In the genomic region with DNA sequence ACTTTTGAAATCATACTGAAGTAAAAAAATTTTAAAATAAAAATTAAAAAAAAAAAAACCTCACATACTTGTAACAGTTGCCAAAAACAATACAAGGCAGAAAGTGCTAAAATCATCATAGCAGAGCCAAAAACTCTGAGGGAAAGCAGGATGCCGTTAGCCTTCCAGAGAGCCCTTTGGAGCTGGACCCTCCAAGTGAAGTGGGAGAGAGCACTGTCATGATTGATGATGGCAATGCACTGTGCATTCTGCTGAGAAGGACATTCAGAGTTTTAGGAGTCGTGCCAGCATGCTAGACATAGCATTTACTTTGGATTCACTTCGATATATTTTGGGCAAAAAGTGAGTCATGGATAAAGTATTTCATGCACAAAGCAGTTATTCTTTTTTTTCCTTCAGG, we compare ENCODE assay signal across 13 mouse cellular contexts.
A peak's percentile ranks its signal among the peaks of the same experiment; 100 is the strongest.
DNase-seq lines count a peak whose midpoint lies in the region; ATAC-seq and TF ChIP-seq lines count a peak whose summit lies in the region.
"Had no signal": no experiment of that assay in that cellular context is flagged by ENCODE, and none has a peak within 500 bp of the region (broad histone marks: within the 10 kb centered on the region; RNA-seq: fewer than 3 reads in every experiment).

No protein-coding gene starts in this region.

- no peaks in the 10 kb centered on the region for H3K27me3 ChIP-seq in embryonic facial prominence, embryonic 14.5 days (replicated peaks; ENCODE audit: control insufficient read depth, insufficient read depth, low read length)
- H3K27me3 ChIP-seq in embryonic facial prominence, embryonic 10.5 days (replicated peaks; ENCODE audit: low read depth, poor library complexity, severe bottlenecking), result no peaks in the 10 kb centered on the region
- no peaks in the 10 kb centered on the region for H3K27me3 ChIP-seq in Patski
- no peaks in the 10 kb centered on the region for H3K27me3 ChIP-seq in kidney, embryonic 16.5 days (ENCODE audit: insufficient read depth, low read length)
- H3K27me3 ChIP-seq: hindbrain, embryonic 15.5 days; limb, embryonic 13.5 days had no signal

- H3K9ac ChIP-seq in embryonic facial prominence, embryonic 14.5 days (ENCODE audit: low read depth, low read length), result no peak overlapping the region
- no peak overlapping the region for H3K9ac ChIP-seq in kidney, embryonic 16.5 days (replicated peaks; ENCODE audit: low read length)
- H3K9ac ChIP-seq: hindbrain, embryonic 15.5 days; limb, embryonic 13.5 days had no signal

- H3K27ac ChIP-seq in embryonic facial prominence, embryonic 14.5 days (replicated peaks; ENCODE audit: low read depth, low read length), result no peak overlapping the region
- H3K27ac ChIP-seq in embryonic facial prominence, embryonic 10.5 days (replicated peaks), result no peak overlapping the region
- peak overlapping the region; percentile 61; the same call in 1 of the 2 replicates for H3K27ac ChIP-seq in kidney, embryonic 16.5 days (ENCODE audit: low read length)
- H3K27ac ChIP-seq: hindbrain, embryonic 15.5 days; macrophage had no signal

- H3K9me3 ChIP-seq in embryonic facial prominence, embryonic 14.5 days (ENCODE audit: control insufficient read depth, low read length), result no peaks in the 10 kb centered on the region
- no peaks in the 10 kb centered on the region for H3K9me3 ChIP-seq in embryonic facial prominence, embryonic 10.5 days
- H3K9me3 ChIP-seq in kidney, embryonic 16.5 days (ENCODE audit: low read length), result no peaks in the 10 kb centered on the region
- H3K9me3 ChIP-seq: hindbrain, embryonic 15.5 days; limb, embryonic 13.5 days had no signal

- in situ Hi-C loops in Patski (cut with MboI; ENCODE audit: low pct_unique_long_range_greater_than_20kb), result no loop called here

- WGBS in embryonic facial prominence, embryonic 14.5 days, result 54% methylated on average over 3 of the region's 3 CpGs
- 90% methylated on average over 3 of the region's 3 CpGs for WGBS in embryonic facial prominence, embryonic 10.5 days
- 50% methylated on average over 3 of the region's 3 CpGs for WGBS in kidney, embryonic 16.5 days

- no peak overlapping the region for H3K4me2 ChIP-seq in embryonic facial prominence, embryonic 14.5 days (ENCODE audit: low read depth, low read length)
- no peak overlapping the region for H3K4me2 ChIP-seq in kidney, embryonic 16.5 days (replicated peaks; ENCODE audit: low read depth, low read length)
- H3K4me2 ChIP-seq: hindbrain, embryonic 15.5 days; limb, embryonic 13.5 days had no signal

- CTCF ChIA-PET in Patski (lab: Charles Lee), result no interaction called here

- peaks cover 30% of the 10 kb centered on the region for H3K4me1 ChIP-seq in embryonic facial prominence, embryonic 14.5 days (ENCODE audit: control insufficient read depth, insufficient read depth, low read length)
- peaks cover 29% of the 10 kb centered on the region for H3K4me1 ChIP-seq in embryonic facial prominence, embryonic 10.5 days
- peaks cover 14% of the 10 kb centered on the region for H3K4me1 ChIP-seq in kidney, embryonic 16.5 days (ENCODE audit: insufficient read depth, low read length)

- DNase-seq in embryonic facial prominence, embryonic 14.5 days (ENCODE audit: low spot score), result peak; percentile 75
- DNase-seq in embryonic facial prominence, embryonic 10.5 days (ENCODE audit: low spot score), result no peak
- peak; percentile 9 to 27 for DNase-seq in left cerebral cortex, postnatal 14 days (ENCODE audit: low spot score in 2 of 2)
- DNase-seq in left cerebral cortex, adult 11 months (ENCODE audit: low spot score), result no peak
- DNase-seq in Patski (ENCODE audit: low read depth, low spot score), result no peak
- no peak for DNase-seq in cerebellum, postnatal 4 days (ENCODE audit: low spot score in 2 of 2)
- DNase-seq: gastrocnemius, postnatal 14 days; spleen, adult 18-20 months had no signal

- POLR2A ChIA-PET in Patski (lab: Charles Lee), result interaction anchor here (0.7 to 1.1 kb wide), 2 partner anchors 10 to 27 kb away, joined by 3 to 4 read pairs; no protein-coding TSS in a partner anchor

- no peak for TF ChIP-seq CTCF in Patski (IDR thresholded peaks at IDR 0.05)

- intact Hi-C loops in left cerebral cortex, postnatal 14 days (cut with DNase I), result no loop called here

- H3K36me3 ChIP-seq in embryonic facial prominence, embryonic 14.5 days (ENCODE audit: control insufficient read depth, insufficient read depth, low read length), result no peaks in the 10 kb centered on the region
- H3K36me3 ChIP-seq in embryonic facial prominence, embryonic 10.5 days (replicated peaks), result no peaks in the 10 kb centered on the region
- no peaks in the 10 kb centered on the region for H3K36me3 ChIP-seq in kidney, embryonic 16.5 days (ENCODE audit: insufficient read depth, low read length)
- H3K36me3 ChIP-seq: hindbrain, embryonic 15.5 days; limb, embryonic 13.5 days had no signal

- ATAC-seq in embryonic facial prominence, embryonic 14.5 days (ENCODE audit: low read depth), result no peak
- ATAC-seq in Patski, result peak; percentile 39
- peak; percentile 72 for ATAC-seq in kidney, embryonic 16.5 days (ENCODE audit: low FRiP score, low TSS enrichment)
- ATAC-seq in megakaryocyte-erythroid progenitor cell, adult 5-6 weeks (replicated peaks; ENCODE audit: low FRiP score, low TSS enrichment, poor library complexity, severe bottlenecking), result no peak

- H3K4me3 ChIP-seq in embryonic facial prominence, embryonic 14.5 days (ENCODE audit: low read depth, low read length), result no peak overlapping the region
- no peak overlapping the region for H3K4me3 ChIP-seq in embryonic facial prominence, embryonic 10.5 days
- H3K4me3 ChIP-seq in kidney, embryonic 16.5 days (ENCODE audit: low read length), result no peak overlapping the region
- H3K4me3 ChIP-seq: hindbrain, embryonic 15.5 days; limb, embryonic 13.5 days had no signal

Comparison
In these comparisons a context has a peak if more than half of its experiments do, and no peak if none do; other contexts are left out.
1. DNase-seq: peak in embryonic facial prominence, embryonic 14.5 days (single experiment) and left cerebral cortex, postnatal 14 days (2 of 2); none in embryonic facial prominence, embryonic 10.5 days (single experiment), left cerebral cortex, adult 11 months (single experiment), Patski (single experiment) and cerebellum, postnatal 4 days (0 of 2).
2. ATAC-seq: peak in Patski (single experiment) and kidney, embryonic 16.5 days (single experiment); none in embryonic facial prominence, embryonic 14.5 days (single experiment) and megakaryocyte-erythroid progenitor cell, adult 5-6 weeks (single experiment).